Mouse (Mus musculus) CH12F3 (cell line): ENCODE data around the gene Pde7b.

Experiments used
- in situ Hi-C: fragments of 300-500 bp; cut with MboI; formaldehyde crosslinking; loops from 2 replicates; pipeline ENCODE4 v1.14.3; 2020; ENCODE audit warnings: low sequenced_read_pairs

Pde7b gene

GRCm38 (mm10) chr10:20504800-20505199, 220.1 kb downstream of the Pde7b start:
- in situ Hi-C loops, result no loop called here

- in situ Hi-C loops, result no loop called here
Observed at GRCm38 (mm10) chr10:20503265-20504025, 221.4 kb downstream of the Pde7b start.

- in situ Hi-C loops, result no loop called here
Observed at GRCm38 (mm10) chr10:20501221-20501620, 223.7 kb downstream of the Pde7b start.

- in situ Hi-C loops, result loop anchor here (25.0 kb wide), 1 partner anchor 442 kb away; no protein-coding TSS in a partner anchor
Observed at GRCm38 (mm10) chr10:20495051-20495450, 229.8 kb downstream of the Pde7b start.

GRCm38 (mm10) chr10:20493826-20494455, 230.9 kb downstream of the Pde7b start:
- in situ Hi-C loops, result loop anchor here (25.0 kb wide), 1 partner anchor 443 kb away; no protein-coding TSS in a partner anchor

GRCm38 (mm10) chr10:20492216-20492964, 232.5 kb downstream of the Pde7b start:
- in situ Hi-C loops, result loop anchor here (25.0 kb wide), 1 partner anchor 445 kb away; no protein-coding TSS in a partner anchor

- in situ Hi-C loops, result loop anchor here (25.0 kb wide), 1 partner anchor 447 kb away; no protein-coding TSS in a partner anchor
Observed at GRCm38 (mm10) chr10:20490775-20491174, 234.1 kb downstream of the Pde7b start.

GRCm38 (mm10) chr10:20490281-20490680, 234.6 kb downstream of the Pde7b start:
- in situ Hi-C loops, result loop anchor here (25.0 kb wide), 1 partner anchor 447 kb away; no protein-coding TSS in a partner anchor

- in situ Hi-C loops, result loop anchor here (25.0 kb wide), 1 partner anchor 451 kb away; no protein-coding TSS in a partner anchor
Observed at GRCm38 (mm10) chr10:20486461-20487253, 238.2 kb downstream of the Pde7b start.

- in situ Hi-C loops, result loop anchor here (25.0 kb wide), 1 partner anchor 451 kb away; no protein-coding TSS in a partner anchor
Observed at GRCm38 (mm10) chr10:20485816-20486215, 239.1 kb downstream of the Pde7b start.

GRCm38 (mm10) chr10:20479481-20479880, 245.4 kb downstream of the Pde7b start:
- in situ Hi-C loops, result loop anchor here (25.0 kb wide), 1 partner anchor 458 kb away; no protein-coding TSS in a partner anchor

GRCm38 (mm10) chr10:20478456-20478855, 246.4 kb downstream of the Pde7b start:
- in situ Hi-C loops, result loop anchor here (25.0 kb wide), 1 partner anchor 459 kb away; no protein-coding TSS in a partner anchor

- in situ Hi-C loops, result loop anchor here (25.0 kb wide), 1 partner anchor 462 kb away; no protein-coding TSS in a partner anchor
Observed at GRCm38 (mm10) chr10:20474831-20475230, 250.0 kb downstream of the Pde7b start.

- in situ Hi-C loops, result no loop called here
Observed at GRCm38 (mm10) chr10:20474036-20474435, 250.8 kb downstream of the Pde7b start.

GRCm38 (mm10) chr10:20473505-20473904, 251.4 kb downstream of the Pde7b start:
- in situ Hi-C loops, result no loop called here

GRCm38 (mm10) chr10:20472007-20472406, 252.9 kb downstream of the Pde7b start:
- in situ Hi-C loops, result no loop called here

GRCm38 (mm10) chr10:20464631-20465030, 260.2 kb downstream of the Pde7b start:
- in situ Hi-C loops, result no loop called here

- in situ Hi-C loops, result no loop called here
Observed at GRCm38 (mm10) chr10:20463941-20464340, 260.9 kb downstream of the Pde7b start.

GRCm38 (mm10) chr10:20462596-20462995, 262.3 kb downstream of the Pde7b start:
- in situ Hi-C loops, result no loop called here
